Mouse (Mus musculus): ENCODE results near the gene Fam49a. TPM values are rescaled to one million over a fixed set of nuclear protein-coding genes. Genes with fewer than 3 reads are reported as not detected.
"Not testable (repeated sequence)": the region's sequence is repeated elsewhere in the genome, so short reads cannot be mapped to it uniquely, and the experiment has no call there.

The Fam49a gene
- total RNA-seq, 2 experiments from 2014 or later = 16.3 to 19.0 TPM

- DNase-seq (ENCODE audit: low spot score in 2 of 2) = no peak
Observed at GRCm38 (mm10) chr12:12313437-12313836, 51.5 kb downstream of the Fam49a start.

GRCm38 (mm10) chr12:12313919-12314318, 52.0 kb downstream of the Fam49a start:
- no peak for DNase-seq (ENCODE audit: low spot score in 2 of 2)

- DNase-seq (ENCODE audit: low spot score in 2 of 2) = no peak
Observed at GRCm38 (mm10) chr12:12314326-12314725, 52.4 kb downstream of the Fam49a start.

DNA sequence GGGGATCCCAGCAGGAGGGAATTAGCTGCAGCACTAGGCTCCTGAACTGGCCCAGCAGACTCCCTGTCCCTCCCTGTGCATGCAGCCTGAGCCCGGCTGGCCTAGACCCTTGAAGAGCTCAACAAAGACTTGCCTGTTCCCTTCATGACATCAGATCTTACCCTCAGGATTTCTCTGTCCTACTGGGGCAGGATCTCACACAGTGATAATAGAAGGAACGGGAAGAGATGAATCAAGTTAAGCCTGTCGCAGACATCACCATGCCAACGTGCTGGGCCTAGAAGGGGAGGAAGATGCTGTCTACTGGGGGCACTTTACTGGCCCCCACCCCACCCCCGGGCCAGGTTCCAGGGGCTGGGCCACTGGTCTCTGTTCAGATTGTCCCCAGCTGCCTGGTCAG, 53.1 kb downstream of the Fam49a start:
- no peak for DNase-seq (ENCODE audit: low spot score in 2 of 2)

- DNase-seq (ENCODE audit: low spot score in 2 of 2) = no peak
Observed at GRCm38 (mm10) chr12:12316956-12317355, 55.0 kb downstream of the Fam49a start.

- DNase-seq (ENCODE audit: low spot score in 2 of 2) = no peak
Observed at GRCm38 (mm10) chr12:12317606-12318005, 55.7 kb downstream of the Fam49a start.

DNA sequence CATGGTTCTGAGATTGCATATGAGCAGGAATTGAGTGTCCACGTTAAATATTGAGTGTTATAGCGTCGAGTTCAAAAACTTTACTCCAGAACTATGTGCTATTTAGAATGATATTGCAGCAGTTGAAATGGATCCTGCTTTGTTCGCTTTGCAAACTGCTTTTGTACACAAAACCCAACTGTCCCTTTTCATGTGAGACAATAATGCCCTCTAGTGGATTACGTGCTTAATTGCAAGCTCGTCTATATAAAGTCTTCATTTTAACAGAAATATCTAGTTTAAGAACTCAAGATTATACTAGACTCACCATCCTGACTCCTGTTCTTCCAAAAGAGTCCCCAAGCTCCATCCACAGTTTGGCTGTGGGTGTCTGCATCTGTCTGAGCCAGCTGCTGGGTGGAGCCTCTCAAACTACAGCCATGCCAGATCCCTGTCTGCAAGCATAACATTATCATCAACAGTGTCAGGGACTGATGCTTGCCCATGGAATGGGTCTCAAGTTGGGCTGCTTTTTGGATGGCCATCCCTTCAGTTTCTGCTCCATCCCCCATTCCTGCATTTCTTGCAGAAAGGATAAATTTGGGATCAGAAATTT, 56.3 kb downstream of the Fam49a start:
- DNase-seq (ENCODE audit: low spot score in 2 of 2) = no peak

DNA sequence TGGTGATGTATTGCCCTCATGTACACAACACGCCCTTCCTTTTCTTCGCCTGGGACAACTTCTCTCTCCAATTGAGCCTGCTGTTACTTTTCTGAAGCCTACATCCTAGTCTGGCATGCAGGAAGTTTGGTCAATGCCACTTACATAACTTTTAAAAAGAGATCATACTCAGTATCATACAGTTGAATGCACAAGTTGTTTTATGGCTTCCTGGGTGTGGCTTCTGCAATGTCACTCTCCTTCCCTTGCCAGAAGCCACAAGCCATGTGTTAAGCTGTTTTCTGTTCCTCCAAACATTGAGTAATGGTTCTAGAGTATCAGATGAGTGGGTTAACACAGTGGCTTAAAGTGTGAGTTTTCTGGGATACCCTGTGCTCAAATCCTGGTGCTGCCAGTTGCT, 58.8 kb downstream of the Fam49a start:
- DNase-seq (ENCODE audit: low spot score in 2 of 2) = no peak

DNA sequence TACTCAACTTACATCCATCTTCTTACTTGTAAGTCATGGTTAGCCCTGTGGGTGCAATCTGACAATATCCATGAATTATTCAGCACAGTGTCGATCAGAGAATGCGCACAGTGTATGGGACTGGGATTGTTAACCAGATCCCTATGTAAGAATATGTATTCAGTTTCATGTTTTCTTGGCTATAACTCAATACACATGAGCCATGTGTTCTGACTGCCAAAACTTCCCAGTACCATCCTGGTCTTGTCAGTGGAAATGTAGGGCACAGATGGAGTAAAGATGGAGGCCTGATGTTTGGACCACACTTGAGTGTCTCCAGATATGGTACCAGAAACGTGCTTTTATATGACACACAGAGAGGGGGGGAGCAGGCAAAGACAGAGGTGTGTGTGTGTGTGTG, 59.2 kb downstream of the Fam49a start:
- DNase-seq (ENCODE audit: low spot score in 2 of 2) = no peak

GRCm38 (mm10) chr12:12323084-12323483, 61.1 kb downstream of the Fam49a start:
- DNase-seq (ENCODE audit: low spot score in 2 of 2) = no peak

GRCm38 (mm10) chr12:12323616-12324223, 61.8 kb downstream of the Fam49a start:
- DNase-seq (ENCODE audit: low spot score in 2 of 2) = peak; percentile 77 to 81

DNA sequence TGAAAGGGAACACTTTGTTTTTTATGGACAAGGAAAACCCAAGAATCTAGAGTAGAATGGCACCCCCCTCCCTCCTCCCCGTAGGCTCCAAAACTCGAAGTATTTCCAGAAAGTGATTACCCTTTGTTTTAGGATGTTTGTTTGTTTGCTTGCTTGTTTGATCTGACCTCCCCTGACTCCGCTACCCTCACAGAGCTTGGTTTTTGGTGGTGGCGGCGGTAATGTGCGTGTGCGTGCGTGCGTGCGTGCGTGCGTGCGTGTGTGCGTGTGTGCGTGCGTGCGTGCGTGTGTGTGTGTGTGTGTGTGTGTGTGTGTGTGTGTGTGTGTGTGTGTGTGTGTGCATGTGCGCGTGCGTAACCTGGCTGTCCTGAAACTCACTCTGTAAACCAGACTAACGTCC, 62.3 kb downstream of the Fam49a start:
- not testable (repeated sequence) for DNase-seq (ENCODE audit: low spot score in 2 of 2)

- no peak for DNase-seq (ENCODE audit: low spot score in 2 of 2)
Observed at GRCm38 (mm10) chr12:12333526-12334310, 71.8 kb downstream of the Fam49a start.

GRCm38 (mm10) chr12:12334486-12334885, 72.5 kb downstream of the Fam49a start:
- no peak for DNase-seq (ENCODE audit: low spot score in 2 of 2)

DNA sequence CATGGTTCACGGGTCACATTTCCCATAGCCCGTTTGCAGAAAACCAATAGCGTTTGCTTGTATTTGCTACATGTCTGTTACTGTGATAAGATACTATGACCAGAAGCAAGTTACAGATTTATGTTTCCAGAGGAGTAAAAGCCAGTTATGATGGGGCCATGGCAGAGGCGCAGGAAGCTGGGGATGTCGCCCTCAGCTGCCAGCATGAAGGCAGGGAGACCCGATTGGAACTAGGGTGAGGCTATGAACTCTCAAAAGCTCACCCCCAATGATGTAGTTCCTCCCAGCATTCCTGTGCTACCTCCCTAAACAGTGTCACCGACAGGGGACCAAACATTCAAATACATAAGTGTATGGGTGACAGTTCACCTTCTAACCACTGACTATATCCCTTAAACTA, 73.6 kb downstream of the Fam49a start:
- no peak for DNase-seq (ENCODE audit: low spot score in 2 of 2)

DNA sequence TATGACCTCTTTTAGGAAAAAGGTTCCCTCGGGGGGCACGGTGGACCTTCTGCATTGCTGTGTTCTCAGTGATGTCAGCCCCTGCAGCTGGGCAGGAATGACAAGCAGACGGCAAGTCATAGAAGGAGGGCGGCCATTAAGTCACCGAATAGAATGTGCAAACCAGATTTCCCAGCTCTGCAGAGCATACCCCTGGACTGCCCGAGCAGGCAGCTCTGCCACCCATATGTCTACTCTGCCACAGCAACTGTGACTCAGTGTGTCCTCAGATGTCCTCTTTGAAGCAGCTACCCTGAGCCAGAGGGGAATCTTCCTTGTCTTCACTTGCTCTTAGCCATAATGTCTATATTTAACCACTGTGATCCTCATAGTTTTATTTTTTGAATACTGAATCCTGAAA, 75.4 kb downstream of the Fam49a start:
- DNase-seq (ENCODE audit: low spot score in 2 of 2) = no peak

DNA sequence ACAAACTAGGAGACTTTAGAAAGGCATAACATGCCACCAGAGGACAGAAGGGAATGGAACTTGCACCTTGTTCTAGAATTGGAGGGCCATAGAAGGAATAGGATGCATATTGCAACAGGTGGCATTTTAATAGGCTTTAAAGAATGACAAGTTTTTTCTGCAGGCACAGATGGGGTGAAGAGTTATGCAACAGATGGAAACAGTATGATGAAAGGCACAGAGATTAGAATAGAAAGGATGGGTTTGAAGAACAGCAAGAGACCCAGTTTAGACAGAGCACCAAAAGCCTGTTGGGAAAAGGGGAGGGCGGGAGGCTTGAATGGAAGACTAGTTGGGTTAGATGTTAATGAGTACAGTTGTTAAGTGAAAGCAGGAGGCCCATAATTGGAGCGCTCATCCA, 81.4 kb downstream of the Fam49a start:
- no peak for DNase-seq (ENCODE audit: low spot score in 2 of 2)

GRCm38 (mm10) chr12:12348625-12349024, 86.7 kb downstream of the Fam49a start:
- DNase-seq (ENCODE audit: low spot score in 2 of 2) = no peak

DNA sequence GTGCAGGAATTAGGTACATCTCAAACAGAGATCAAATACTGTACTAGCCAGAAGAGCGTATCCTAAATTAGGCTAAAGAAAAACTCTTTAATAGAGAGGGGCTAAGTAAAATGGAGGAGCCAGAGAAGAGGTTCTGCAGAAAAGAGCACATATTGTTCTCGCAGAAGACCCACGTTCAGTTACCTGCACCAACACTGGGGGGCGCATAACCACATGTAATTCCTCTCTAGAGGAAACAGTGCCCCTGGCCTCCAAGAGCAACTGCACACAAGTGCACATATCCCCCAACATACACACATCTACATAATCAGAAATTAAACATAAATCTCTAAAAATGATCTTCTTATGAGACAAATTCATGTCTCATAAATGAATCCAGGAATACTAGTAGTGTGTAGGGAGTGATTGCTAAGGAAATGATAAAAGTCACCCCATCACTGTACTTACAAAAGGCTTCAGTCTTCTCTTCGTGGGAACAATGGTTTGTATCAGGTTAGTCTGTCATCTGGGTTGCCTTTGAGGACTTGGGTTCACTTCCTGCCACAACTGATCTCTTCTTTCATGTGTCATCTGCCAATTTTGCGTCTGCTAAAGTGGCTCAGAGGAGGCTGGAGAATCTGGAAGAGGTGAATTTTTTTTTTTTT, 87.8 kb downstream of the Fam49a start:
- DNase-seq (ENCODE audit: low spot score in 2 of 2) = no peak

DNA sequence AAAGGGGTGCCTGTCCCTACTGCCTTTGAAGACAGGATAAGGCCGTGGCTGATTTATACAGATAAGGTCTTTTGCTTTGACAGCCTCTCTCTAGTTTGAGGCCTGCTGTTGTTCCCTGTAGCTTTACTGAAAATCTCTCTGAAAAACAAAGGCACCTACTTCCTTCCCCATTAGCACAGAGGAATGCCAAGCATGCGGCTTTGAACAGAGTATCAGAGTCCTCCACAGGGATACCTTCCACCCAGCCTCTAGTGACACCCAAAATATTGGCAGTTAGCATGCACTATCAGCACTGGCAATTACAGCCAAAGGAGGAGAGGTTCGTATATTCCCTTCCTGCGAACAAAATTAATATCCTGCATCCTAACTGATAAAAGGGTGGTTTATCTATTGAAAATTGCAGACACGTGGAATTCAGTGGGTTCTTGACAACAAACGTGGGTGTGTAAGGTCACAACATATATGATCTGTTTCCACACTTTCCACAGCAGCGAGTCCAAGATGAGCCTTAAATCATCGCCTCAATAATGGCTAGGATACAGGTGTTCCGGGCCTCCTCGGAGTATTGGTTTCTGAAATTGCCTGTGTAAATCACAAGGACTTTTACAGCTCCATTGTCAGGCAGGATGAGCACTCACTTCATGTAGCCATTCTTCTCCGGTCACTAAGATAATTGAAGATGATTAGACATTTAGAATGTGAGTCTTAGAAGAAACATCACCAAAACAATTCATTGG, 90.0 kb downstream of the Fam49a start:
- DNase-seq (ENCODE audit: low spot score in 2 of 2) = no peak

DNA sequence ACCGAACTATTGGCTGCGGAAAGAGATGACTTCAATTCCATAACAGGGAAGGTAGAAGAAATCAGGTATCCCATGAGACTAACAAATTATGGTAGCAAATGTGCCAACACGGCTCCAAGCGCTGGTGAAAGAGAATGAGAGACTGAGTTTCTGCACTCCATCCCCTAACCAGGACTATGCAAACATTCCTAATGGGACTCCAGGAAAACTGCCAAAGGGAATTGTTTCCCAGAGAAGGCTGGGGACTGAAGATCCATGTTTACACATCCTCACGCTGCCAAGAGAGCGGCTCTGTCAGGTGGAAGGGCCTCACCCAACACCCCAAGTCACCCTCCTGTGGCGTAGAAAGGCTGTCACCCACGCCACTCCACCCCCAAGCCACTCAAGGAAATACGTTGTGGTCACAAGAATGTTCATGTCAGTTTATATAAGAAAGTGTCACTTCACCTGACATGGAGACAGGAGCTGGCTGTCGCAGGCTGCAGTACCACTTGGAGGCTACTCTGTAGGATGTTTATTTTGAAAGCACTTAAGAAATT, 92.2 kb downstream of the Fam49a start:
- no peak for DNase-seq (ENCODE audit: low spot score in 2 of 2)
